Mouse (Mus musculus): ENCODE data around the gene Ptpn13.

Gene Ptpn13

GRCm38 (mm10) chr5:103424678-103425319, at the start of gene Ptpn13:
Gene Ptpn13 (plus strand): TSS chr5:103425192.
- peak; percentile 98 for DNase-seq (ENCODE audit: low read depth, low spot score)

GRCm38 (mm10) chr5:103375226-103375625, 49.8 kb upstream of the Ptpn13 start:
- DNase-seq (ENCODE audit: low read depth, low spot score), result no peak

- DNase-seq (ENCODE audit: low read depth, low spot score), result peak; percentile 33
Observed at GRCm38 (mm10) chr5:103376354-103377295, 48.4 kb upstream of the Ptpn13 start.

GRCm38 (mm10) chr5:103377493-103378130, 47.4 kb upstream of the Ptpn13 start:
- DNase-seq (ENCODE audit: low read depth, low spot score), result no peak

- no peak for DNase-seq (ENCODE audit: low read depth, low spot score)
Observed at GRCm38 (mm10) chr5:103380785-103381527, 44.0 kb upstream of the Ptpn13 start.

GRCm38 (mm10) chr5:103382951-103383350, 42.0 kb upstream of the Ptpn13 start:
- DNase-seq (ENCODE audit: low read depth, low spot score), result no peak

- DNase-seq (ENCODE audit: low read depth, low spot score), result no peak
Observed at GRCm38 (mm10) chr5:103384021-103384420, 41.0 kb upstream of the Ptpn13 start.

- DNase-seq (ENCODE audit: low read depth, low spot score), result no peak
Observed at GRCm38 (mm10) chr5:103387540-103388026, 37.4 kb upstream of the Ptpn13 start.

GRCm38 (mm10) chr5:103389415-103389814, 35.6 kb upstream of the Ptpn13 start:
- peak; percentile 43 for DNase-seq (ENCODE audit: low read depth, low spot score)

- no peak for DNase-seq (ENCODE audit: low read depth, low spot score)
Observed at GRCm38 (mm10) chr5:103393220-103393619, 31.8 kb upstream of the Ptpn13 start.

- DNase-seq (ENCODE audit: low read depth, low spot score), result no peak
Observed at GRCm38 (mm10) chr5:103393752-103394151, 31.2 kb upstream of the Ptpn13 start.

- DNase-seq (ENCODE audit: low read depth, low spot score), result no peak
Observed at GRCm38 (mm10) chr5:103395683-103396082, 29.3 kb upstream of the Ptpn13 start.

GRCm38 (mm10) chr5:103397429-103397828, 27.6 kb upstream of the Ptpn13 start:
- no peak for DNase-seq (ENCODE audit: low read depth, low spot score)

GRCm38 (mm10) chr5:103404213-103404968, 20.6 kb upstream of the Ptpn13 start:
- no peak for DNase-seq (ENCODE audit: low read depth, low spot score)

GRCm38 (mm10) chr5:103405921-103406320, 19.1 kb upstream of the Ptpn13 start:
- no peak for DNase-seq (ENCODE audit: low read depth, low spot score)

- DNase-seq (ENCODE audit: low read depth, low spot score), result peak; percentile 45
Observed at GRCm38 (mm10) chr5:103412020-103412747, 12.8 kb upstream of the Ptpn13 start.

- DNase-seq (ENCODE audit: low read depth, low spot score), result no peak
Observed at GRCm38 (mm10) chr5:103414542-103414941, 10.4 kb upstream of the Ptpn13 start.

- DNase-seq (ENCODE audit: low read depth, low spot score), result no peak
Observed at GRCm38 (mm10) chr5:103418009-103418408, 7.0 kb upstream of the Ptpn13 start.

GRCm38 (mm10) chr5:103418886-103419285, 6.1 kb upstream of the Ptpn13 start:
- no peak for DNase-seq (ENCODE audit: low read depth, low spot score)

GRCm38 (mm10) chr5:103420568-103420967, 4.4 kb upstream of the Ptpn13 start:
- DNase-seq (ENCODE audit: low read depth, low spot score), result no peak
